Mouse (Mus musculus): ENCODE results near the gene Pgls. TPM values are rescaled to one million over a fixed set of nuclear protein-coding genes. Genes with fewer than 3 reads are reported as not detected.

Gene Pgls
- polyA plus RNA-seq, 2 experiments, result 141 to 255 TPM

DNA sequence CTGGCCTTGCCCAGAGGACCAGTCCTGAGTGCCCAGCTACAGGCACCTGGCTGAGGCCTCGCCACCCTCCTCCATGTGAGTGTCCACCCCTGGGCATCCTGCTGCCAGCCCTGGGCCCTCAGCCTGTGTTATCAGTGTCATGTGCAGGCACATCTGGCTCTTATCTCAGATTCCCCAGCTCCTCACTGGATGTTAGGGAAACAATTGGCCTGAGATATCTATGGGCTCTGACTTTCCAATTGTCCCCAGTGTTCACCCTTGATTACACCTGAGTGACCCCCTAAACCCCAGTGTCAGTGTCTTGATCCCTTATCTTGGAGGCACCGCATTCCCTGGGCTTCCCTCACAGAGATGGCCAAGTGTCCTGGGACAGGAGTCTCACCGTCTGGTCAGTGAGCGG is 47.3 kb downstream of the Pgls start:
- Histone ChIP-seq H3K4me2 (replicated peaks; ENCODE audit: low read depth, low read length, severe bottlenecking) (no peak overlapping the region), H3K36me3 (ENCODE audit: control insufficient read depth, insufficient read depth, low read length) (no peaks in the 10 kb centered on the region), H3K4me1 (ENCODE audit: control insufficient read depth, insufficient read depth, low read length) (no peaks in the 10 kb centered on the region), H3K27ac (replicated peaks; ENCODE audit: low read depth, low read length) (no peak overlapping the region), H3K4me3 (replicated peaks; ENCODE audit: low read length) (no peak overlapping the region), H3K27me3 (ENCODE audit: control insufficient read depth, insufficient read depth, low read length) (no peaks in the 10 kb centered on the region; the same call in 1 of the 2 replicates), H3K9me3 (ENCODE audit: control insufficient read depth, low read length) (no peaks in the 10 kb centered on the region), H3K9ac (ENCODE audit: low read depth, low read length, severe bottlenecking) (no peak overlapping the region)
- 87% methylated on average over 4 of the region's 4 CpGs for WGBS
- no peak for TF ChIP-seq POLR2A (IDR thresholded peaks at IDR 0.05; ENCODE audit: borderline replicate concordance, extremely low read depth, insufficient read depth, insufficient read length)
- DNase-seq (ENCODE audit: low spot score), result no peak
- ATAC-seq (ENCODE audit: low FRiP score, low read depth), result no peak

DNA sequence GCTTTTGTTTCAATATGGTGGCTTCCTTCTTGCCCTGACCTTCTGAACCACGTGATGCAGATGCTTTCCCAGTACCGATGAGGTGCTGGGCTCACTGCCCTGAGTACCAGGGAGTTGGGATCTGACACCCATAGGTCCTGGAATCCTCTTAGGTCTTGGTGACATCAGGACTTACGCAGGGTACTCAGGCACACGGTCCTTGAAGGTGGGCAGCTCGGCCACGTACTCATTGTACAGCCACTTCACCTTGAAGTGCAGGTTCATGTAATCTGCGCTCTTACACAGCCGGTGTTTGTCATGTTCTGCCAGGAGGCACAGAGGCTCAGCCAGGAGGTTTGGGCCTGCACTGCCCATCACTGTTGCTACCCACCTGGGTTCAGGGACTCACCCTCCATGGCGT is 53.5 kb downstream of the Pgls start:
- no peak for ATAC-seq (ENCODE audit: low FRiP score, low read depth)
- no peak for DNase-seq (ENCODE audit: low spot score)
- no peak overlapping the region for H3K4me3 ChIP-seq (replicated peaks; ENCODE audit: low read length)
- no peak overlapping the region for H3K4me2 ChIP-seq (replicated peaks; ENCODE audit: low read depth, low read length, severe bottlenecking)
- H3K4me1 ChIP-seq (ENCODE audit: control insufficient read depth, insufficient read depth, low read length), result no peaks in the 10 kb centered on the region
- TF ChIP-seq POLR2A (IDR thresholded peaks at IDR 0.05; ENCODE audit: borderline replicate concordance, extremely low read depth, insufficient read depth, insufficient read length), result no peak
- H3K36me3 ChIP-seq (ENCODE audit: control insufficient read depth, insufficient read depth, low read length), result no peaks in the 10 kb centered on the region
- 85% methylated on average over 9 of the region's 9 CpGs for WGBS
- no peak overlapping the region for H3K27ac ChIP-seq (replicated peaks; ENCODE audit: low read depth, low read length)
- no peaks in the 10 kb centered on the region for H3K27me3 ChIP-seq (ENCODE audit: control insufficient read depth, insufficient read depth, low read length)
- H3K9me3 ChIP-seq (ENCODE audit: control insufficient read depth, low read length), result no peaks in the 10 kb centered on the region
- no peak overlapping the region for H3K9ac ChIP-seq (ENCODE audit: low read depth, low read length, severe bottlenecking)

Small RNA genes within 50 kb of the gene (microRNA-seq; reads per million reads assigned to microRNA genes)
- not detected for gene Mir6769b

Other genes starting within 250 kb of the Pgls start
- gene Use1, start 225.3 kb upstream of the Pgls start, polyA plus RNA-seq (2012; rRNA removed), result 158 and 189 TPM in 2 replicates
- gene Use1, start 225.3 kb upstream of the Pgls start, polyA plus RNA-seq (2014; fragmentation: Nextera tagmentation; extraction: Ambion mirVana), result 114 and 128 TPM in 2 replicates
- 4.2 and 4.6 TPM in 2 replicates for gene Ocel1, start 220.9 kb upstream of the Pgls start, polyA plus RNA-seq (2012; rRNA removed)
- gene Ocel1, start 220.9 kb upstream of the Pgls start, polyA plus RNA-seq (2014; fragmentation: Nextera tagmentation; extraction: Ambion mirVana), result 3.8 and 4.3 TPM in 2 replicates
- gene Nr2f6, start 210.2 kb upstream of the Pgls start, polyA plus RNA-seq (2012; rRNA removed), result 80.8 and 113 TPM in 2 replicates
- gene Nr2f6, start 210.2 kb upstream of the Pgls start, polyA plus RNA-seq (2014; fragmentation: Nextera tagmentation; extraction: Ambion mirVana), result 63.1 and 66.9 TPM in 2 replicates
- gene Ushbp1, start 196.4 kb upstream of the Pgls start, polyA plus RNA-seq (2012; rRNA removed), result 15.7 and 16.7 TPM in 2 replicates
- 7.6 and 9.1 TPM in 2 replicates for gene Ushbp1, start 196.4 kb upstream of the Pgls start, polyA plus RNA-seq (2014; fragmentation: Nextera tagmentation; extraction: Ambion mirVana)
- 117 and 122 TPM in 2 replicates for gene Babam1, start 195.3 kb upstream of the Pgls start, polyA plus RNA-seq (2012; rRNA removed)
- gene Babam1, start 195.3 kb upstream of the Pgls start, polyA plus RNA-seq (2014; fragmentation: Nextera tagmentation; extraction: Ambion mirVana), result 87.7 and 88.6 TPM in 2 replicates
- gene Ankle1, start 186.2 kb upstream of the Pgls start, polyA plus RNA-seq (2012; rRNA removed), result 60.7 and 70.5 TPM in 2 replicates
- gene Ankle1, start 186.2 kb upstream of the Pgls start, polyA plus RNA-seq (2014; fragmentation: Nextera tagmentation; extraction: Ambion mirVana), result 17.0 and 21.8 TPM in 2 replicates
- 72.6 and 88.1 TPM in 2 replicates for gene Abhd8, start 128.5 kb upstream of the Pgls start, polyA plus RNA-seq (2012; rRNA removed)
- gene Abhd8, start 128.5 kb upstream of the Pgls start, polyA plus RNA-seq (2014; fragmentation: Nextera tagmentation; extraction: Ambion mirVana), result 48.6 and 57.1 TPM in 2 replicates
- 62.3 and 70.6 TPM in 2 replicates for gene Mrpl34, start 127.2 kb upstream of the Pgls start, polyA plus RNA-seq (2012; rRNA removed)
- gene Mrpl34, start 127.2 kb upstream of the Pgls start, polyA plus RNA-seq (2014; fragmentation: Nextera tagmentation; extraction: Ambion mirVana), result 121 and 130 TPM in 2 replicates
- 101 and 127 TPM in 2 replicates for gene Dda1, start 123.0 kb upstream of the Pgls start, polyA plus RNA-seq (2012; rRNA removed)
- 94.6 and 99.6 TPM in 2 replicates for gene Dda1, start 123.0 kb upstream of the Pgls start, polyA plus RNA-seq (2014; fragmentation: Nextera tagmentation; extraction: Ambion mirVana)
- 37.2 and 43.3 TPM in 2 replicates for gene Ano8, start 106.2 kb upstream of the Pgls start, polyA plus RNA-seq (2012; rRNA removed)
- gene Ano8, start 106.2 kb upstream of the Pgls start, polyA plus RNA-seq (2014; fragmentation: Nextera tagmentation; extraction: Ambion mirVana), result 1.8 and 3.0 TPM in 2 replicates
- gene Gtpbp3, start 104.1 kb upstream of the Pgls start, polyA plus RNA-seq (2012; rRNA removed), result 41.6 and 59.5 TPM in 2 replicates
- gene Gtpbp3, start 104.1 kb upstream of the Pgls start, polyA plus RNA-seq (2014; fragmentation: Nextera tagmentation; extraction: Ambion mirVana), result 5.9 and 6.8 TPM in 2 replicates
- gene Plvap, start 80.4 kb upstream of the Pgls start, polyA plus RNA-seq (2012; rRNA removed), result 59.8 and 77.7 TPM in 2 replicates
- 53.2 and 57.2 TPM in 2 replicates for gene Plvap, start 80.4 kb upstream of the Pgls start, polyA plus RNA-seq (2014; fragmentation: Nextera tagmentation; extraction: Ambion mirVana)
- gene Ccdc194, start 66.5 kb upstream of the Pgls start, polyA plus RNA-seq (2012; rRNA removed), result 1.3 and 1.6 TPM in 2 replicates
- gene Ccdc194, start 66.5 kb upstream of the Pgls start, polyA plus RNA-seq (2014; fragmentation: Nextera tagmentation; extraction: Ambion mirVana), result 0.57 and 1.2 TPM in 2 replicates
- 47.2 and 50.6 TPM in 2 replicates for gene Bst2, start 54.7 kb upstream of the Pgls start, polyA plus RNA-seq (2012; rRNA removed)
- 12.4 and 16.5 TPM in 2 replicates for gene Bst2, start 54.7 kb upstream of the Pgls start, polyA plus RNA-seq (2014; fragmentation: Nextera tagmentation; extraction: Ambion mirVana)
- gene Mvb12a, start 49.3 kb upstream of the Pgls start, polyA plus RNA-seq (2012; rRNA removed), result 107 and 169 TPM in 2 replicates
- gene Mvb12a, start 49.3 kb upstream of the Pgls start, polyA plus RNA-seq (2014; fragmentation: Nextera tagmentation; extraction: Ambion mirVana), result 104 and 107 TPM in 2 replicates
- 0.34 and 0.59 TPM in 2 replicates for gene Tmem221, start 33.3 kb upstream of the Pgls start, polyA plus RNA-seq (2012; rRNA removed)
- 0.48 and 0.89 TPM in 2 replicates for gene Tmem221, start 33.3 kb upstream of the Pgls start, polyA plus RNA-seq (2014; fragmentation: Nextera tagmentation; extraction: Ambion mirVana)
- not detected in 2 replicates for gene Nxnl1, start 25.6 kb upstream of the Pgls start, polyA plus RNA-seq (2012; rRNA removed)
- gene Nxnl1, start 25.6 kb upstream of the Pgls start, polyA plus RNA-seq (2014; fragmentation: Nextera tagmentation; extraction: Ambion mirVana), result 0.25 TPM in 1 of 2 replicates, not detected in the other
- 87.8 and 133 TPM in 2 replicates for gene Slc27a1, start 23.3 kb upstream of the Pgls start, polyA plus RNA-seq (2012; rRNA removed)
- gene Slc27a1, start 23.3 kb upstream of the Pgls start, polyA plus RNA-seq (2014; fragmentation: Nextera tagmentation; extraction: Ambion mirVana), result 24.3 and 25.9 TPM in 2 replicates
- 7.5 and 7.8 TPM in 2 replicates for gene Fam129c, start 5.5 kb downstream of the Pgls start, polyA plus RNA-seq (2012; rRNA removed)
- 2.9 and 3.3 TPM in 2 replicates for gene Fam129c, start 5.5 kb downstream of the Pgls start, polyA plus RNA-seq (2014; fragmentation: Nextera tagmentation; extraction: Ambion mirVana)
- gene Colgalt1, start 18.8 kb downstream of the Pgls start, polyA plus RNA-seq (2012; rRNA removed), result 240 and 285 TPM in 2 replicates
- 114 and 116 TPM in 2 replicates for gene Colgalt1, start 18.8 kb downstream of the Pgls start, polyA plus RNA-seq (2014; fragmentation: Nextera tagmentation; extraction: Ambion mirVana)
- gene Unc13a, start 79.6 kb downstream of the Pgls start, polyA plus RNA-seq (2012; rRNA removed), result 0.28 and 0.39 TPM in 2 replicates
- 0.91 and 0.97 TPM in 2 replicates for gene Unc13a, start 79.6 kb downstream of the Pgls start, polyA plus RNA-seq (2014; fragmentation: Nextera tagmentation; extraction: Ambion mirVana)
- 8.0 and 11.1 TPM in 2 replicates for gene Jak3, start 84.1 kb downstream of the Pgls start, polyA plus RNA-seq (2012; rRNA removed)
- gene Jak3, start 84.1 kb downstream of the Pgls start, polyA plus RNA-seq (2014; fragmentation: Nextera tagmentation; extraction: Ambion mirVana), result 5.2 and 5.3 TPM in 2 replicates
- 1.8 and 2.5 TPM in 2 replicates for gene Insl3, start 97.0 kb downstream of the Pgls start, polyA plus RNA-seq (2012; rRNA removed)
- gene Insl3, start 97.0 kb downstream of the Pgls start, polyA plus RNA-seq (2014; fragmentation: Nextera tagmentation; extraction: Ambion mirVana), result 1.7 TPM in 1 of 2 replicates, not detected in the other
- gene B3gnt3, start 109.6 kb downstream of the Pgls start, polyA plus RNA-seq (2012; rRNA removed), result 1.1 and 1.5 TPM in 2 replicates
- 0.67 and 0.77 TPM in 2 replicates for gene B3gnt3, start 109.6 kb downstream of the Pgls start, polyA plus RNA-seq (2014; fragmentation: Nextera tagmentation; extraction: Ambion mirVana)
- gene Fcho1, start 133.5 kb downstream of the Pgls start, polyA plus RNA-seq (2012; rRNA removed), result 10.4 and 11.0 TPM in 2 replicates
- 3.3 and 3.6 TPM in 2 replicates for gene Fcho1, start 133.5 kb downstream of the Pgls start, polyA plus RNA-seq (2014; fragmentation: Nextera tagmentation; extraction: Ambion mirVana)

Data from limb, embryonic 14.5 days (tissue).